Mouse (Mus musculus): ENCODE data around the gene Snx32.

GRCm38 (mm10) chr19:5477668-5478300 lies 32.6 kb downstream of the Snx32 start:
- TF ChIP-seq EP300 (IDR thresholded peaks at IDR 0.05; ENCODE audit: low read depth) (no peak), CTCF (IDR thresholded peaks at IDR 0.05; ENCODE audit: low read depth) (no peak)
